Mouse (Mus musculus) kidney, postnatal 36 days (tissue): Measurements from ENCODE around the gene Plek.

Experiments used
- DNase-seq, 2 experiments: peaks; one replicate each; pipeline ENCODE4 v3.0.0; 2021 to 2022; ENCODE audit warnings: mixed read lengths in 2 of 2

Plek gene

GRCm38 (mm10) chr11:16950226-16950975 lies 101.8 kb downstream of the Plek start:
- no peak for DNase-seq

- DNase-seq = peak; percentile 29 to 68
Measured at GRCm38 (mm10) chr11:16948756-16949155, 103.4 kb downstream of the Plek start.

GRCm38 (mm10) chr11:16943016-16943415 lies 109.2 kb downstream of the Plek start:
- peak in 1 of 2 experiments; percentile 5 for DNase-seq

GRCm38 (mm10) chr11:16941973-16942452 lies 110.2 kb downstream of the Plek start:
- DNase-seq = no peak

- no peak for DNase-seq
Measured at GRCm38 (mm10) chr11:16941103-16941793, 110.9 kb downstream of the Plek start.

GRCm38 (mm10) chr11:16935577-16936236 lies 116.5 kb downstream of the Plek start:
- peak; percentile 42 to 43 for DNase-seq

- no peak for DNase-seq
Measured at GRCm38 (mm10) chr11:16932159-16932558, 120.0 kb downstream of the Plek start.
